Mouse (Mus musculus) adrenal gland, adult 2 months (tissue): ENCODE data around the gene 4933430I17Rik. TPM values are rescaled to one million over a fixed set of nuclear protein-coding genes. Genes with fewer than 3 reads are reported as not detected.
"Not testable (repeated sequence)": the region's sequence is repeated elsewhere in the genome, so short reads cannot be mapped to it uniquely, and the experiment has no call there.

ENCODE experiments used
- DNase-seq: peaks from one replicate; pipeline ENCODE4 v3.0.0; 2021
- polyA plus RNA-seq: library from polyadenylated mRNA; depleted of rRNA; stranded (reverse); fragments of >200 nt; gene quantifications from 2 replicates; pipeline ENCODE4 v1.2.3, GENCODE M21; 2012
- total RNA-seq, 2 experiments: library from RNA; stranded (reverse); gene quantifications; 2 replicates each; pipeline ENCODE4 v1.2.3; 2021

4933430I17Rik gene
- total and polyA plus RNA-seq, 3 experiments = 0.06 to 0.31 (median 0.14) TPM

DNA sequence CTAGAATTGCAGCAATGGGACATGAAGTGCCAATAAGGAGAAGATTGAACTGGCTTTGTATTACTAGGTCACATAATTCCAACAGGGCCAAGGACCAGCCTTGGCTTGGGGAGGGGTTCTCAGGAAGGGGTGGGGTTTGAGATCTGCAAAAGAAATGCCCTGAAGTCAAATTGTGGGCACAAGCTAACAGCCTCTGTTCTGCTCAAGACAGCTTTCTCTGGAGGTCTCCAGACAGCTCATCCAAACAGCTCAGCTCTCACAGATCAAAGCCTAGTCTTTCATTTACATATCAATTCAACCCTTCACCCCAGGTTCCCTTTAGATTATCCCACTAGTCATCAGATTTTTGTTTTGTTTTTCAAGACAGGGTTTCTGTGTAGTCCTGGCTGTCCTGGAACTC, 19.6 kb downstream of the 4933430I17Rik start:
- DNase-seq = no peak

DNA sequence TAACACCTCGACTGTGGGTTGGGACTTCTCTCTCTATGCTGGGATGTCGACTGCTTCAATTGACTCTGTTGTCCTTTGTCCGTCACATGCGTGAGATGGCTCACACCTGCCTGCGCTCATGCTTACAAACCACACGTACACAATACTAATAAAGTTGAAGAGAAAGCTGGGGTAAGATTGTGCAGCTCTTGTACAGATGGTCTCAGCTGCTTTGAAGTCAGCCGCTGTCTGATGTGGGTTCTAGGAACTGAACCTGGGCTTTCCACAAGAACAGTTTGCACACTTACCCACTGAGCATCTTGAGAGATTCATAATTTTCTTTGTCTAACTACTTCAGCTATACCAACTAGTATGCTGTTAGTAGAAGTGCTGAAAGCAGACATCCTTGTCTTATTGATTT, 26.8 kb downstream of the 4933430I17Rik start:
- no peak for DNase-seq

GRCm38 (mm10) chr4:62557436-62557835, 32.3 kb downstream of the 4933430I17Rik start:
- DNase-seq = no peak

DNA sequence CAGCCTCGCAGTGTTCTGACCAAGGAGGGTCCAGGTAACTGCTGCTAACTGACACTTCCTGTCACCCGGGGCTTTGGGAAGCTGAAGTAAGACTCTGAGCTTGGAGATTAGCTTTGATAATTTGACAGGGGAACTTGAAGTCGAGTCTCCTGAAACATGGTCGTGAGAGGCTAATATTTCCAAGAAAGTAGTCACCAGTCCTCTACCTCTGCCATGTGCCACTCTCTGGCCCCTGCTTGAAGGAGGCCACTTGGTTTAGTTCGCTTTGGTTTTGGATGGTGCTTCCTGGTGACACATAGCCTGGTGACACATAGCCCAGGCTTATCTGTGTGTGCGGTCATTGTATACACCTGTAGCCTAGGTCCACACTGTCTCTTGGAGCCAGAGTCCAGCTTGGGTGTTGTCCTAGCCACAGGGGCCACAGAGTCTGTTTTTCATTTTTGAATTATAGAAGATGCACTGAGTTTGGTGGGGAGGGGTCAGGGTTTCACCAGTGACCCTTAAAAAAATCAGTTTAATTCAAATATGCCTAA, 34.7 kb downstream of the 4933430I17Rik start, which contains the start of gene Rgs3:
Gene Rgs3, plus strand, starts transcription at position 51 of the 533 bp plus-strand sequence.
- DNase-seq = no peak

DNA sequence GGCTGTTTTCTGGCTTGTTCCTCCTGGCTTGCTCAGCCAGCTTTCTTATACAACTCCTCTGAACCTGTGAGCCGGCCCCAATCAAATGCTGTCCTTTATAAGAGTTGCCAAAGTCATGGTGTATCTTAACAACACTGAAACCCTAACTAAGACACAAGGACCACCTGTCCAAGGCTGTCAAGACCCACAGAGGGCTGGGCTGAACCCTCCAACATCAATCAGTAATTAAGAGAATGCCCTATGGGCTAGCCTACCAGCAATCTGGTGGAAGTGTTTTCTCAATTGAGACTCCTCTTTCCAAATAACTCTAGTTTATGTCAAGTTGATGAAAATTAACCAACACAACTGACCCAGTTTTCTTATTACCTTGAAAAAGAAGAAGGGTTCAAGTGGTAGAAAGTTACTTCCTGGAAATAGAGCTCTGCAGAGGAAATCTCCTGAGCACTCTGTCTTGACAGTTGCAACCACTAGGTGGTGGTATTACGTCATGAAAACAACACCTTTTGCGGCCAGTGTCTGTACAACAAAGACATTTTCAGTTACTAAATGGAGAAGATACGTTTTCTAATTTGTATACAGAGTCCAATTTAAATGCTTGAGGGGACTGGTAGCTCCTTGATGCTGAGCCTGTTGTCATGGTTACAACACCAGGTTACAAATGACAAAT, 35.9 kb downstream of the 4933430I17Rik start:
- peak; percentile 65 for DNase-seq

DNA sequence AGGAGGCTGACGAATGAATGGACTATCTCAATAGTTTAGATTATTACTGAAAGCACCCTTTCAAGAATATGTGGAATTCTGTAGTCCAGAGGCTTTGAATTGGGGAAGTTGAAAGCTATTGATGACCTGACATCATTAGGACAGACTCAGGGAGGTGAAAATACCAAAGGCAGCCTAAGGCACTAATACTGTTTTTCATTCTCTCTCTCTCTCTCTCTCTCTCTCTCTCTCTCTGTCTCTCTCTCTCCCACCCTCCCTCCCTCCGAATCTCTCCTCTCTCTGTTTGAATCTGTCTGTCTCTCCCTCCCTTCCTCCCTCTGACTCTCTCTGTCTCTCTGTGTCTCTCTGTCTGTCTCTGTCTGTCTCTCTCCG, 36.4 kb downstream of the 4933430I17Rik start:
- DNase-seq = no peak

DNA sequence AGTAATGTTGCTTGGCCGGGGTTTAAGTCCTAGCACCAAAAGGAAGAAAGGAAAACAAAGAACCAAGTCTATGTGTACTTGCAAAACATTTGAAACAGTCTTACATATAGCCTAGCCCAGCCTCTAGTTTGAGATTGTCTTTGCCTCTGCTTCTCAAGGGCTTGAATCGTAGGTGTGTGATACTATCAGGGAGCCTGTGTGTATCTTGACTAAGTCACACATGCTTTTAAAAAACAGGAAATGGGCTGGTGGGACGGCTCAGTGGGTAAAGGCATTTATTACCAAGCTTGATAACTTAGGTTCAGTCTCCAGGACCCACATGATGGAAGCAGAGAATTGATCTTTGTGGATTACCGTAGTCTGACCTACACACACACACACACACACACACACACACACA, 36.8 kb downstream of the 4933430I17Rik start:
- no peak for DNase-seq

- DNase-seq = no peak
Observed at GRCm38 (mm10) chr4:62566530-62566929, 41.4 kb downstream of the 4933430I17Rik start.

- no peak for DNase-seq
Observed at GRCm38 (mm10) chr4:62567696-62568095, 42.5 kb downstream of the 4933430I17Rik start.

- DNase-seq = no peak
Observed at GRCm38 (mm10) chr4:62568359-62568758, 43.2 kb downstream of the 4933430I17Rik start.

DNA sequence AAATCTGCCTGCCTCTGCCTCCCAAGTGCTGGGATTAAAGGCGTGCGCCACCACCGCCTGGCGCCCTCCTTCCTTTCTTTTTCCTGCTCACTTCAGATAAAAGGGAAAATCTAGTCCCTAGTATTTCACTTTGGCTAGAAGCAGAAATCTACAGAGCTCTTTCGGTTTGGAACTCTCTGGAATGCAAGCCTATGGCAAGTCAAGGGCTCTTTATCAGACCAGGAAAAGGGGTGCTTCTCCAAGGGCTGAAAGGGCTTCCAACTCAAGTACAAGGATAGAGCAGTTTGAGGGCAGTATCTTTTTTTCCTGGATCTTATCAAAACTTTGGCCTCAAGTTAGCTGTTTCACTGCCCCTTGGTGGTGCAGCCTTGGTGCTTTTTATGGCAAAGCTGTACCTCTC, 44.4 kb downstream of the 4933430I17Rik start:
- DNase-seq = no peak

DNA sequence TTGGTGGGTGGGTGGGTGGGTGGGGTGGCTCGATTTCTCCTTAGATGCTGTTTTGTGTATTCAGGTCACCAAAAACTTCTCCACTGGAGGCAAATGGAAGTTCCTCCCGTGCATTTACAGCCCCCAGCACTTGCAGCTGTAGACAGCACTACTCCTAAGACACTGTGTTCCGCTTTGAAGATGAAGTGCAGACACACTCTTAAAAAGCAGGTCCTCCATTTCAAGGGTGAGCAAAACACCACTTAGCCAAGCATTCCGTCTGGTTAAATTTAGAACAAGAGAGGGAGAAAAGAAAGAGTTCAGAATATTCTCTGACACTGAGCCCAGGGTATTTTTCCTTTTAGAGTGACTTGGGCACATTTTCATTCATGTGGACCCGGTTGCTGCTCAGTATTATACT, 44.9 kb downstream of the 4933430I17Rik start:
- DNase-seq = no peak

DNA sequence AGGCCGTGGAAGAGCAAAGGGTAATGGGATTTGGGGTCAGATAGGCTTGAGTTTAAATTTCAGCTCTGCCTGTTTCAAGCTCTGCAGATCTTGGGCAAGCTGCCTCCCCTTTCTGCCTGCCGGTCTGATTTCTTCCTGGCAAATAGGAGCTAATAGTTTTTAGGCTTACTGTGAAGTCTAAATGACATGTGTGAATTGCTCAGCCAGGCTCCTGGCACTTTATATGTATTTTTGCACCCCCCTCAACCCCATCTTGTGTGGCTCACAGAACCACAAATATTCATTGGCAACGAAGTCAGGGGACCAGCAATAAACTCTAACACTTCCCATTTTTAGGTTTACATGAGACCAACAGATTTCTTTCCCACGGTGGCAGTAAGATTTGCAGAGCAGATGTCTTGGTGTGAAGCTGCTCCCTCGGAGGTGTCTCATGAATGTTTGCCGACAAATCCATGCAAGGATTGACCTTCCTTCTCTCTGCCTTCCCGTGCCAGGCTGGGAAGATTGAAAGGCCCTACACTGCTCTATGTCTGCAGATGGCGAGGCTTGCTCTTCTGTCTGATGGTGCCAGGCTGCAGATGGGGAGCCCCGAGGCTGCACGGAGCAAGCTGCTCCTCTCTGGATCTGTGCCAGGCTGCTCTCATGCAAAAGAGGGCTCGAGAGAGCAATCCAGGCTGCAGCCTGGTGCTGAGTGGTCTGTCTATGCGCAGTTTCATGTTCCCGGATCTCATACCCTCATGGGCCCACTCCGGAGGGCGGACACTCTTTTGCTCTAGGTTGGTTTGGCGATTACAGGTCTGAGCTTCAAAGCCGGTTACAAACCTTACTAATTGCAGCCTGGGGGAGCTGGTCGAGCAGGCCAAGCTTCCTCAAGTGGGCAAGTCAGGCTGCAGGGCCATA, 57.4 kb downstream of the 4933430I17Rik start:
- no peak for DNase-seq

GRCm38 (mm10) chr4:62583265-62584092, 58.3 kb downstream of the 4933430I17Rik start:
- DNase-seq = peak; percentile 63

DNA sequence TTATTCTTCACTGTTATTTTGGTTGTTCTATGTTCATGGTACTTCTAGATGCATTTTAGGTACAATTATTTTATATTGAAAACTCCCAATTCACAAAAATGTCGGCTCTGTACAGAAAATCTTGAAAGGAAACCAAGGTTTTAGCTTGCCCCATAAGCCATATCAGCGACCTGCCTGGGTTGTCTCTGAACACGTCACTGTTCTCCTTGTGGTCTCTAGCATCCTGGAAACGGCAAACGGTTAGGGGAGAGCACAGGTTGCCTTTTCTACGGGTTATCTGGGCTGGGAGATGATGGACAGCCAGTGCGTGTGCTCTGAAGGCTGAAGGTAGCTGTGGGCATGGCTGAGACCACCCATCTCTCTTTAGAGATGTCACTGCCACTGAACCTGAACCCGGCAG, 61.9 kb downstream of the 4933430I17Rik start:
- DNase-seq = no peak

DNA sequence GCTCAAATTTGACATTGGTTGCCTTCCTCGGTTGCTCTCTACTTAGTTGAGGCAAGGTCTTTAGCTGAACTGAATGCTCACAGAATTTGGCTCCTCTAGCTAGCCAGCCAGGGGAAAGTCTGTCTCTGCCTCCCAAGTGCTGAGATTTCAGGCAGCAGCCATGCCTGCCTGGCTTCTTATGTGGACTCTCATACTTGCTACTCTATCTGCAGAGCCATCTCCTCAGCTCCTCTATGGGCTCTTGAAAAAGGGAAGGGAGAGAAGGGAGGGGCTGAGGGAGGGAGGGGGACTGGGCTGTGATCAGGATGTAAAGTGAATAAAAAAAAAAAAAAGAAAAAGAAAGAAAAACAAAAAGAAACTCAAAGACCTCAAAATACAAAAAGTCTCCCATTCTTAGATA, 65.7 kb downstream of the 4933430I17Rik start:
- no peak for DNase-seq

DNA sequence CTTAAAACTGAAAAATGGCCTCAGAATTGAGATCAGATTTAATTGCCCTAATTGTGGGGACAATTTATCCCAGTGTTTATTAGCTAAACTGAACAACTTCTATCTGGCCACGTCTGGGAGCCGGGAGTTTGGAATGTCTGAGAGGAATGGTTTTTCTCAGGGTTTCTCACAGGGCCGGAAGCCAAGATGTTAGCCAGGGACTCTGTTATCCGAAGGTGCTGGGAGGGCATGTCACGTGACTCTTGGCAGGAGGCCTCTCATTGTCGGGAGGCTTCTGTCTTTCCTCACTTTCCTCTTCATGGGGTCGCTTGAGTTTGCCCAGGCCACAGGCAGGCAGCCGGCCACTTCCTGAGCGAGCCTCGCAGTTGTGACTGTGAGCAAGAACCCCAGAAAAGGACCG, 66.2 kb downstream of the 4933430I17Rik start:
- DNase-seq = no peak

DNA sequence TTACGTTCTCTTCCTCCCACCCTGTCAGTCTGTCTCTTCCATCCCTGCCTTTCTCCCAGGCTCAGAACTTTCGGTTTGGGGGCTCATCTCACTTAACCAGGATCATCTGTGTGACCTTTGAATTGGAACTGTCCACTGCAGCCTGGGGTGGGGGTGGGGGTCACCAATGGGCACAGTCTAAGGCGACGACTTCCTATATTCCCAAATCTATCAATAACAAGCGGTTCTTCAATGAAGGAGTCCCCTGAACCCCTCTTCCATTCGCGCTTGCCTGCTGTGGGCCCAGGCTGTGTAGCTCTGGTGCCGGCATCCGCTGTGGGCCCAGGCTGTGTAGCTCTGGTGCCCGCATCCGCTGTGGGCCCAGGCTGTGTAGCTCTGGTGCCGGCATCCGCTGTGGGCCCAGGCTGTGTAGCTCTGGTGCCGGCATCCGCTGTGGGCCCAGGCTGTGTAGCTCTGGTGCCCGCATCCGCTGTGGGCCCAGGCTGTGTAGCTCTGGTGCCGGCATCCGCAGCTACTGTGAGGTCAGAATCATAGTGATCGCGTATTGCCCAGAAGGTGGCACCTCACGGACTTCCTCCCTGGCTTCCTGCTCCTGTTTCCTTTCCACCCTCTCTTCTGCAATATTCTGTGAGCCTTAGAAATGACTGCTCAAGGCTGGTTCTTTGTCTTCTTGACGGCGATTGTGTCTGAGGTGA, 68.5 kb downstream of the 4933430I17Rik start:
- not testable (repeated sequence) for DNase-seq

DNA sequence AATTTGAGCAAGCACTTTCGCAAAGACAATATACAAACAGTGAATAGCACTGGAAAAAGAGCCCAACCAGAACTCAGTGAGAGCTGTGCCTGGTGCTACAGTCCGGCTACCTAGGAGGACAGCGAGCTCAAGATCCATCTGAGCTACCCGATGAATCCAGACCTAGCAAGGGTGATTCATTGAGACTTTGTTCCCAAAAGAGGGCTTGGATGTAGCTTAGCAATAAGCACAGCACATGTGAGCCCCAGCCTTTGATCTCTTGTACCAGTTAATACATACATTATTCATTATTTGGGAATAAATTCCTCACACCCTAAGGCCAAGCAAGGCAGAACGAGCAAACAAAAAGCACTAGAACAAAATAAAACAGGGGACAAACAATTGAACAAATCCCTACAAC, 69.3 kb downstream of the 4933430I17Rik start:
- DNase-seq = no peak

- peak; percentile 90 for DNase-seq
Observed at GRCm38 (mm10) chr4:62596051-62596450, 70.9 kb downstream of the 4933430I17Rik start.
